In genomic region chr7:47020956-47021355, GRCm38 (mm10) we compare ENCODE assay signal across 20 mouse cellular contexts. TPM values are rescaled to one million over a fixed set of nuclear protein-coding genes. Genes with fewer than 3 reads are reported as not detected.
DNase-seq lines count a peak whose midpoint lies in the region; ATAC-seq and TF ChIP-seq lines count a peak whose summit lies in the region.
"Had no signal": no experiment of that assay in that cellular context is flagged by ENCODE, and none has a peak within 500 bp of the region (broad histone marks: within the 10 kb centered on the region; RNA-seq: fewer than 3 reads in every experiment).

No protein-coding gene starts in this region.

- H3K27ac ChIP-seq in heart, embryonic 10.5 days, result no peak overlapping the region
- no peak overlapping the region for H3K27ac ChIP-seq in limb, embryonic 13.5 days
- no peak overlapping the region for H3K27ac ChIP-seq in limb, embryonic 10.5 days
- H3K27ac ChIP-seq in lung, postnatal 0 days (ENCODE audit: low read length), result no peak overlapping the region
- H3K27ac ChIP-seq: embryonic facial prominence, embryonic 12.5 days; forebrain, embryonic 10.5 days; liver, embryonic 12.5 days; neural tube, embryonic 13.5 days had no signal

- ATAC-seq in limb, embryonic 13.5 days (ENCODE audit: low FRiP score, low read depth), result no peak
- peak; percentile 74 for ATAC-seq in lung, postnatal 0 days
- ATAC-seq: liver, embryonic 12.5 days; Patski had no signal

- peaks cover 4% of the 10 kb centered on the region; the same call in 1 of the 2 replicates for H3K4me1 ChIP-seq in heart, embryonic 10.5 days
- H3K4me1 ChIP-seq in limb, embryonic 13.5 days, result 0 out of 2 replicates have a peak, but pooled peaks cover 4% of the 10 kb centered on the region
- 0 out of 2 replicates have a peak, but pooled peaks cover 4% of the 10 kb centered on the region for H3K4me1 ChIP-seq in limb, embryonic 10.5 days
- no peaks in the 10 kb centered on the region for H3K4me1 ChIP-seq in lung, postnatal 0 days (ENCODE audit: insufficient read depth, low read depth, low read length)
- H3K4me1 ChIP-seq: embryonic facial prominence, embryonic 12.5 days; neural tube, embryonic 13.5 days had no signal

- H3K9me3 ChIP-seq in heart, embryonic 10.5 days, result no peaks in the 10 kb centered on the region
- H3K9me3 ChIP-seq in limb, embryonic 13.5 days, result no peaks in the 10 kb centered on the region
- H3K9me3 ChIP-seq in limb, embryonic 10.5 days (replicated peaks), result no peaks in the 10 kb centered on the region
- no peaks in the 10 kb centered on the region for H3K9me3 ChIP-seq in lung, postnatal 0 days (ENCODE audit: low read length)
- H3K9me3 ChIP-seq: embryonic facial prominence, embryonic 12.5 days; forebrain, embryonic 10.5 days; liver, embryonic 12.5 days; neural tube, embryonic 13.5 days had no signal

- peaks cover 9% of the 10 kb centered on the region; the same call in 1 of the 2 replicates for H3K27me3 ChIP-seq in heart, embryonic 10.5 days (ENCODE audit: insufficient read depth, poor library complexity, severe bottlenecking)
- peaks cover 8% of the 10 kb centered on the region; the same call in 1 of the 2 replicates for H3K27me3 ChIP-seq in limb, embryonic 13.5 days
- H3K27me3 ChIP-seq in limb, embryonic 10.5 days (ENCODE audit: low read depth, poor library complexity, severe bottlenecking), result peaks cover 15% of the 10 kb centered on the region; the same call in 1 of the 2 replicates
- H3K27me3 ChIP-seq in lung, postnatal 0 days (replicated peaks; ENCODE audit: insufficient read depth, low read length), result no peaks in the 10 kb centered on the region
- H3K27me3 ChIP-seq: embryonic facial prominence, embryonic 12.5 days; Patski had no signal

- intact Hi-C loops in heart, postnatal 14 days (cut with DNase I), result no loop called here

- no peak overlapping the region for H3K9ac ChIP-seq in limb, embryonic 13.5 days
- H3K9ac ChIP-seq in lung, postnatal 0 days (replicated peaks; ENCODE audit: low read depth), result no peak overlapping the region
- H3K9ac ChIP-seq: embryonic facial prominence, embryonic 12.5 days; liver, embryonic 12.5 days; neural tube, embryonic 13.5 days had no signal

- DNase-seq in heart, embryonic 10.5 days (ENCODE audit: low spot score), result no peak
- no peak for DNase-seq in heart, postnatal 14 days
- no peak for DNase-seq in limb, embryonic 10.5 days (ENCODE audit: low spot score)
- DNase-seq in R1 (ENCODE audit: low read depth, low spot score), result peak; percentile 29
- DNase-seq in lung, postnatal 0 days (ENCODE audit: low spot score), result peak; percentile 80
- no peak for DNase-seq in adrenal gland, adult 2 months
- DNase-seq in frontal cortex, postnatal 10 days (ENCODE audit: low spot score in 2 of 2), result no peak
- DNase-seq: cerebellum, postnatal 25 days; gastrocnemius, postnatal 25 days; kidney, postnatal 25 days had no signal

- TF ChIP-seq CTCF in lung, postnatal 0 days (IDR thresholded peaks at IDR 0.05), result no peak

- no peaks in the 10 kb centered on the region for H3K36me3 ChIP-seq in heart, embryonic 10.5 days
- H3K36me3 ChIP-seq in limb, embryonic 13.5 days, result no peaks in the 10 kb centered on the region
- no peaks in the 10 kb centered on the region for H3K36me3 ChIP-seq in limb, embryonic 10.5 days
- H3K36me3 ChIP-seq in lung, postnatal 0 days (ENCODE audit: insufficient read depth, low read length), result no peaks in the 10 kb centered on the region
- H3K36me3 ChIP-seq: embryonic facial prominence, embryonic 12.5 days; forebrain, embryonic 10.5 days; liver, embryonic 12.5 days; neural tube, embryonic 13.5 days had no signal

- 9% methylated on average over 8 of the region's 8 CpGs for WGBS in heart, embryonic 10.5 days
- WGBS in limb, embryonic 13.5 days, result 8% methylated on average over 8 of the region's 8 CpGs
- WGBS in limb, embryonic 10.5 days, result 7% methylated on average over 8 of the region's 8 CpGs
- WGBS in lung, postnatal 0 days, result 8% methylated on average over 8 of the region's 8 CpGs

- H3K4me2 ChIP-seq in limb, embryonic 13.5 days (replicated peaks), result peak overlapping the region; percentile 27; the same call in 1 of the 2 replicates
- 0 out of 2 replicates have a peak overlapping the region, but pooled peaks have one; percentile 32 for H3K4me2 ChIP-seq in lung, postnatal 0 days (replicated peaks; ENCODE audit: low read depth, low read length)
- H3K4me2 ChIP-seq: embryonic facial prominence, embryonic 12.5 days; liver, embryonic 12.5 days; neural tube, embryonic 13.5 days had no signal

- no peak for TF ChIP-seq EP300 in lung, postnatal 0 days (IDR thresholded peaks at IDR 0.05)

- peak overlapping the region; percentile 8; the same call in 1 of the 2 replicates for H3K4me3 ChIP-seq in heart, embryonic 10.5 days
- no peak overlapping the region for H3K4me3 ChIP-seq in limb, embryonic 13.5 days
- no peak overlapping the region for H3K4me3 ChIP-seq in limb, embryonic 10.5 days
- no peak overlapping the region for H3K4me3 ChIP-seq in lung, postnatal 0 days (ENCODE audit: low read depth, low read length)
- H3K4me3 ChIP-seq: embryonic facial prominence, embryonic 12.5 days; forebrain, embryonic 10.5 days; liver, embryonic 12.5 days; neural tube, embryonic 13.5 days had no signal

RNA-seq across cellular contexts. Expression of gene Spty2d1, which starts 12.7 kb away (rescaled TPM):
- polyA plus RNA-seq in heart, embryonic 10.5 days (2016; fragmentation: Nextera tagmentation; extraction: Ambion mirVana), result 14.4 and 15.6 TPM in 2 replicates
- 10 to 100 TPM; 10.2 to 11.1 TPM for total RNA-seq in heart, postnatal 14 days (2021)
- 20.3 and 21.8 TPM in 2 replicates for polyA plus RNA-seq in limb, embryonic 13.5 days (2015; fragmentation: Nextera tagmentation; extraction: Ambion mirVana)
- polyA plus RNA-seq in limb, embryonic 10.5 days (2016; fragmentation: Nextera tagmentation; extraction: Ambion mirVana), result 11.2 and 11.9 TPM in 2 replicates
- 13.1 and 14.9 TPM in 2 replicates for polyA plus RNA-seq in lung, postnatal 0 days (2015; fragmentation: Nextera tagmentation; extraction: Ambion mirVana)
- total RNA-seq in adrenal gland, adult 2 months (2021), result 10 to 100 TPM; 16.6 to 20.5 TPM
- 2.7 and 4.4 TPM in 2 replicates for polyA plus RNA-seq in adrenal gland, adult 2 months (2012; rRNA removed)

RNA-seq across cellular contexts. Expression of gene Tmem86a, which starts 29.4 kb away (rescaled TPM):
- 14.8 and 19.9 TPM in 2 replicates for polyA plus RNA-seq in heart, embryonic 10.5 days (2016; fragmentation: Nextera tagmentation; extraction: Ambion mirVana)
- 10 to 100 TPM; 26.4 to 31.0 TPM for total RNA-seq in heart, postnatal 14 days (2021)
- 28.9 and 29.3 TPM in 2 replicates for polyA plus RNA-seq in limb, embryonic 13.5 days (2015; fragmentation: Nextera tagmentation; extraction: Ambion mirVana)
- 8.3 and 11.8 TPM in 2 replicates for polyA plus RNA-seq in limb, embryonic 10.5 days (2016; fragmentation: Nextera tagmentation; extraction: Ambion mirVana)
- polyA plus RNA-seq in lung, postnatal 0 days (2015; fragmentation: Nextera tagmentation; extraction: Ambion mirVana), result 36.2 and 36.5 TPM in 2 replicates
- total RNA-seq in adrenal gland, adult 2 months (2021), result 10 to 100 TPM; 17.9 to 61.5 TPM
- polyA plus RNA-seq in adrenal gland, adult 2 months (2012; rRNA removed), result 93.2 and 164 TPM in 2 replicates

RNA-seq across cellular contexts. Expression of gene Gm9999, which starts 37.6 kb away (rescaled TPM):
- not detected in 2 replicates for polyA plus RNA-seq in heart, embryonic 10.5 days (2016; fragmentation: Nextera tagmentation; extraction: Ambion mirVana)
- not detected for total RNA-seq in heart, postnatal 14 days (2021)
- not detected in 2 replicates for polyA plus RNA-seq in limb, embryonic 13.5 days (2015; fragmentation: Nextera tagmentation; extraction: Ambion mirVana)
- not detected in 2 replicates for polyA plus RNA-seq in limb, embryonic 10.5 days (2016; fragmentation: Nextera tagmentation; extraction: Ambion mirVana)
- not detected in 2 replicates for polyA plus RNA-seq in lung, postnatal 0 days (2015; fragmentation: Nextera tagmentation; extraction: Ambion mirVana)
- total RNA-seq in adrenal gland, adult 2 months (2021), result not detected
- not detected in 2 replicates for polyA plus RNA-seq in adrenal gland, adult 2 months (2012; rRNA removed)
- total RNA-seq: gastrocnemius, postnatal 25 days; hematopoietic stem cell, adult 5-6 weeks; layer of hippocampus, postnatal 14 days; left cerebral cortex, postnatal 25 days; megakaryocyte-erythroid progenitor cell, adult 5-6 weeks had no signal
- polyA plus RNA-seq: embryonic facial prominence, embryonic 12.5 days; forebrain, embryonic 10.5 days; liver, embryonic 12.5 days; neural tube, embryonic 13.5 days; Patski had no signal

Comparison
In these comparisons a context has a peak if more than half of its experiments do, and no peak if none do; other contexts are left out.
1. DNase-seq: peak in R1 (single experiment) and lung, postnatal 0 days (single experiment); none in heart, embryonic 10.5 days (single experiment), heart, postnatal 14 days (0 of 2), limb, embryonic 10.5 days (single experiment), adrenal gland, adult 2 months (single experiment) and frontal cortex, postnatal 10 days (0 of 2).